Mouse (Mus musculus): ENCODE data around the gene Ten1. TPM values are rescaled to one million over a fixed set of nuclear protein-coding genes. Genes with fewer than 3 reads are reported as not detected.

The Ten1 gene
- polyA plus RNA-seq, 1 experiment = 57.0 TPM

DNA sequence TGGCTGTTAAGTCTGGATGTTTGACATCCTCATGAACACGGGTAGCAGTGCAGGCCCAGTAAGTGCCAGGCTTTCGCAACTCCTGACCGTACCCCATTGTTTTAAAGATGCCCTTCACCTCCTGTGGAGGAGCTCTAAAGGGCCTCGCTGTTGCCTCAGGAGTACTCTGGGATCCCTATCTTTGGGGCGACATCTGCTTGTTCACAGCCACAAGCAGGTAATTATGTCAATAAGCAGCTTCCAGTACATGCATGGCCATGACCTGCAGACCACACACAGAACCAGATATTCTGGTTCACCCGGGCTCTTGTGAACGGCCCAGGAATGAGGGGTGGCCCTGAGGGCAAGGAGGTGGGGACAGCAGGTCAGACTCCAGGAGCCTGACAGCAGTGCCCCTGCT is 61.6 kb downstream of the Ten1 start:
- no peaks in the 10 kb centered on the region for H3K27me3 ChIP-seq (ENCODE audit: control insufficient read depth, insufficient read depth, low read length)
- H3K4me3 ChIP-seq (ENCODE audit: control insufficient read depth, insufficient read depth, low read length) = no peak overlapping the region
- TF ChIP-seq POLR2A (IDR thresholded peaks at IDR 0.05; ENCODE audit: control insufficient read depth, extremely low read depth, insufficient read depth, low read length, poor library complexity) = no peak
- TF ChIP-seq CTCF (IDR thresholded peaks at IDR 0.05; ENCODE audit: borderline replicate concordance, control insufficient read depth, extremely low read depth, insufficient read depth, low read length, poor library complexity) = no peak
- peaks cover 53% of the 10 kb centered on the region for H3K36me3 ChIP-seq (ENCODE audit: control insufficient read depth, insufficient read depth, low read length)
- no peak overlapping the region; the same call in 1 of the 2 replicates for H3K27ac ChIP-seq (ENCODE audit: control insufficient read depth, insufficient read depth, low read length)
- WGBS = 79% methylated on average over 7 of the region's 7 CpGs
- no peak for DNase-seq
- peaks cover 28% of the 10 kb centered on the region for H3K4me1 ChIP-seq (replicated peaks; ENCODE audit: control insufficient read depth, insufficient read depth, low read length)

Other genes starting within 250 kb of the Ten1 start
- 19.8 and 20.8 TPM in 2 replicates for gene Itgb4, start 224.1 kb upstream of the Ten1 start, polyA plus RNA-seq (2012; rRNA removed)
- 110 and 133 TPM in 2 replicates for gene Galk1, start 186.1 kb upstream of the Ten1 start, polyA plus RNA-seq (2012; rRNA removed)
- 484 and 567 TPM in 2 replicates for gene H3f3b, start 170.9 kb upstream of the Ten1 start, polyA plus RNA-seq (2012; rRNA removed)
- gene Unk, start 168.5 kb upstream of the Ten1 start, polyA plus RNA-seq (2012; rRNA removed) = 121 and 123 TPM in 2 replicates
- 95.3 and 98.6 TPM in 2 replicates for gene Unc13d, start 120.9 kb upstream of the Ten1 start, polyA plus RNA-seq (2012; rRNA removed)
- gene Wbp2, start 111.9 kb upstream of the Ten1 start, polyA plus RNA-seq (2012; rRNA removed) = 288 and 314 TPM in 2 replicates
- gene Trim47, start 71.6 kb upstream of the Ten1 start, polyA plus RNA-seq (2012; rRNA removed) = 27.6 and 30.0 TPM in 2 replicates
- 24.5 and 26.7 TPM in 2 replicates for gene Trim65, start 67.7 kb upstream of the Ten1 start, polyA plus RNA-seq (2012; rRNA removed)
- gene Mrpl38, start 60.0 kb upstream of the Ten1 start, polyA plus RNA-seq (2012; rRNA removed) = 49.0 and 54.7 TPM in 2 replicates
- 30.0 and 30.3 TPM in 2 replicates for gene Fbf1, start 30.7 kb upstream of the Ten1 start, polyA plus RNA-seq (2012; rRNA removed)
- gene Acox1, start 190 bp downstream of the Ten1 start, polyA plus RNA-seq (2012; rRNA removed) = 39.2 and 44.2 TPM in 2 replicates
- gene Evpl, start 39.2 kb downstream of the Ten1 start, polyA plus RNA-seq (2012; rRNA removed) = 3.2 and 3.7 TPM in 2 replicates
- gene Srp68, start 75.4 kb downstream of the Ten1 start, polyA plus RNA-seq (2012; rRNA removed) = 69.1 and 72.0 TPM in 2 replicates
- 0.59 and 1.1 TPM in 2 replicates for gene Galr2, start 82.1 kb downstream of the Ten1 start, polyA plus RNA-seq (2012; rRNA removed)
- gene Exoc7, start 108.4 kb downstream of the Ten1 start, polyA plus RNA-seq (2012; rRNA removed) = 50.7 and 51.6 TPM in 2 replicates
- gene Foxj1, start 136.5 kb downstream of the Ten1 start, polyA plus RNA-seq (2012; rRNA removed) = 6.9 TPM in 2 replicates
- gene Rnf157, start 214.2 kb downstream of the Ten1 start, polyA plus RNA-seq (2012; rRNA removed) = 98.7 and 119 TPM in 2 replicates
- gene Ubald2, start 235.2 kb downstream of the Ten1 start, polyA plus RNA-seq (2012; rRNA removed) = 558 and 566 TPM in 2 replicates